Mouse (Mus musculus) lung, adult 2 months (tissue): ENCODE results near the gene Grik3. TPM values are rescaled to one million over a fixed set of nuclear protein-coding genes. Genes with fewer than 3 reads are reported as not detected.

Experiments used
- DNase-seq: peaks from one replicate; pipeline ENCODE4 v3.0.0; 2022
- H3K4me1 ChIP-seq: fragments of 200-500 bp; 2 replicates; pipeline ENCODE4 v1.6.1; 2011; ENCODE audit warnings: low read length; ENCODE audit not compliant: control insufficient read depth, insufficient read depth
- H3K4me3 ChIP-seq: fragments of 200-500 bp; replicated peaks from 2 replicates; pipeline ENCODE3; 2011; ENCODE audit warnings: low read depth, mild to moderate bottlenecking, control low read depth, low read length; ENCODE audit errors: extremely low read depth
- CTCF ChIP-seq: fragments of 200-500 bp; IDR thresholded peaks from 2 replicates; pipeline ENCODE4 v1.5.1; 2011; ENCODE audit warnings: mild to moderate bottlenecking, low read length, control low read depth; ENCODE audit not compliant: insufficient read depth
- POLR2A ChIP-seq: fragments of 200-500 bp; IDR thresholded peaks from 2 replicates; pipeline ENCODE4 v1.6.1; 2011; ENCODE audit warnings: low read depth, mild to moderate bottlenecking, control low read depth, low read length, borderline replicate concordance; ENCODE audit errors: extremely low read depth
- WGBS: fragments of 180-500 bp; shearing (Covaris S2); methylation state at CpG from one replicate; pipeline ENCODE4 v1.1.7; 2018; 5-methylcytosine and 5-hydroxymethylcytosine counted together
- polyA plus RNA-seq: library from polyadenylated mRNA; depleted of rRNA; stranded (reverse); fragments of >200 nt; gene quantifications from 2 replicates; pipeline ENCODE4 v1.2.3, GENCODE M21; 2012

Grik3 gene
- polyA plus RNA-seq, 1 experiment: 0.12 TPM

DNA sequence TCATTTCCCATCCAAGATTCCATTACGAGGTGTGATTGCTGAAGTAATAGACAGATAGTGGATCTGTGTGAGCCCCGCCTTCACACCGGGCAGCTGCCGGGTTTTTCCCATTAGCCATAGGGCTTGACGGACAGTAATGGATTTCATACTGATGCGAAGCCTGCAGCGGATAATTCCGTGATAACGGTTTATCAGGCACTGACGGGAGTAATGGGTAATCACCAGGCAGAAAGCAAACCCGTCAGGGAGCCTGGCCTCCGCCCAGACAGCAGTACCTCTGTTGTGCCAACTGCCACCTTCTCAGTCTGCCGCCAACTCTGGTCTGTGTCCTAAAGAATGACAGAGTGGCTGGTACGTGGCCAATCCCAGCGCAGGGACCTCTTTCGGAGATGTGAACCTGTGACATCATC lies 251.7 kb downstream of the Grik3 start:
- no peak for TF ChIP-seq POLR2A
- no peak for TF ChIP-seq CTCF
- DNase-seq: no peak
- Histone ChIP-seq H3K4me3 (no peak overlapping the region), H3K4me1 (no peaks in the 10 kb centered on the region)
- 76% methylated on average over 16 of the region's 16 CpGs for WGBS

GRCm38 (mm10) chr4:125745902-125746301 lies 255.4 kb downstream of the Grik3 start:
- DNase-seq: no peak
- 37% methylated on average over 3 of the region's 3 CpGs for WGBS
- Histone ChIP-seq H3K4me3 (no peak overlapping the region), H3K4me1 (no peaks in the 10 kb centered on the region)
- TF ChIP-seq POLR2A (no peak), CTCF (no peak)

DNA sequence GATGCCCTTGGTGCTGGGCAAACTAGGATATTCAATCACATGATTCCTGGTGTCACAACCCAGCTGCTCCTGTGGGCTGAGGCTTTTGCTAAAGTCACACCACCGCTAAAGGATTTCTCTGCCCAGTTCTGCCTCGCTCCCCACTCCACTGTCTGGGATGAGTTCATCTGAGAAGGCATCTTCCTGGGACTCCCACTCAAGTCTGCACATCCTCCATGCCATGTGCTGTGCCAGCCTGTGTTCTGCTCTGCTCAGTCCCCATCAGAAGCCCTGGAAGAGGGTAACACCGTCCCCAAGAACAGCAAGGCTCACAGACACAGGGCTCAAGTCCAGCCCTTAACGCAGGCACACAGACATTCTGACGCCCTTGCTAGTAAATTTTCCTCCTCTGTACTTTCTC lies 265.9 kb downstream of the Grik3 start:
- Histone ChIP-seq H3K4me3 (no peak overlapping the region), H3K4me1 (no peaks in the 10 kb centered on the region)
- TF ChIP-seq POLR2A: no peak
- TF ChIP-seq CTCF: no peak
- 65% methylated on average over 5 of the region's 5 CpGs for WGBS
- DNase-seq: no peak

DNA sequence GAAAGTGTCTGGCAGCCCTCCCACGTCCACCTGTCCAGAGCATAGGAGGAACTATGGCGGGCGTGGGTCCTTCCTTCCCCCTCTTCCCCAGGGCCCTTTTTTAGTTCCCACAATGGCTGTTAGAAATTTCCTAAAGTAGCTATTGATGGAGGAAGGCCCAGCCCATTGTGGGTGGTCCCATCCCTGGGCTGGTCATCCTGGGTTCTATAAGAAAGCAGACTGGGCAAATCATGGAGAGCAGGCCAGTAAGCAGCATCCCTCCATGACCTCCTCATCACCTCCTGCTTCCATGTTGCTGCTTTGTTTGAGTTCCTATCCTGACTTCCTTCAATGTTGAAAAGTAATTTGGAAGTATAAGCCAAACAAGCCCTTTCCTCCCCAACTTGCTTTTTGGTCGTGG lies 269.8 kb downstream of the Grik3 start:
- no peak for TF ChIP-seq POLR2A
- TF ChIP-seq CTCF: no peak
- Histone ChIP-seq H3K4me1 (no peaks in the 10 kb centered on the region), H3K4me3 (no peak overlapping the region)
- DNase-seq: no peak
- 72% methylated on average over 4 of the region's 4 CpGs for WGBS

- Histone ChIP-seq H3K4me3 (no peak overlapping the region), H3K4me1 (no peaks in the 10 kb centered on the region)
- DNase-seq: no peak
- 49% methylated on average over 5 of the region's 5 CpGs for WGBS
- TF ChIP-seq CTCF: no peak
- no peak for TF ChIP-seq POLR2A
Measured at GRCm38 (mm10) chr4:125763056-125763455, 272.6 kb downstream of the Grik3 start.
